Mouse (Mus musculus): ENCODE data around the gene Ier2. TPM values are rescaled to one million over a fixed set of nuclear protein-coding genes. Genes with fewer than 3 reads are reported as not detected.

Ier2 gene
- polyA plus RNA-seq, 1 experiment from 2014 or later = 45.9 TPM

DNA sequence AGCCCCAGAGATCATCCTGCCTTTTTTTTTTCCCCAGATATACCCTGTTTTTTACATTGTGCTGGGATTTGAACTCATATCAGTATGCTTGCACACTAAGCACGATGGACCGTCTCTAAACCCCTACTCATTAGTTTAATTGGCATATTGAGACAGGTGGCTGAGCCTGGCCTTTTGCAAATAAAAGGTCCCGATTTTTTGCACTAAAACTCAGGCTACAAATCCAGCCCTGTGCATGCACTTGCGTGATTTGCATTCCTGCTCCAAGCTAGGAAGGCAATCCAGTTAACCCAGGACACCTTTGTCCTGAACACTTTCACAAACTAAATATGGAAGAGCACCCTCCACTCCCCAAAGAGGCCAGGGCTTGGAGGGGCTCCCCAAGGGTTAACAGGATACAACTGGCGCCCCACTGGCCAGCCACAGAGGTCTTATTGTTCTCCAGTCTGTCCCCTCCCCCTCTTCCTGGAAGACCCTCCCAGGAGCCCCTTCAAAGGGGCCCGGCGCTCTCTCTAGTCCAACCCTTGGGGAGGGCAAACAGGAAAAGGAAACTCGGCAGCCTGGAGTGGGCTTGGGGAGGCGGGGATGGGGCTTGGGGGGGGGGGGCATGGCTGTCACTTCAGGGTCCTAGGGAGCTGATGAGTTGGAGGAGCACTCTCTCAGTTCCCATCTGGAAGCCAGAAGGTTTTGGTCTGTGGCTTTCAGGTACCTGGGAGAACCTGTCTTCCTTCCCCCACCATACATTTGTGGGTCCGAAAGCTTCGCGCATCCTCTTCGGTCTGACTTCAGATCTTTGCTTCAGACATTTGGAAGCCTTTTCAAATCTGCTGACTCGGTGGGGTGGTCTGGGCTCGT is 7.1 kb downstream of the Ier2 start:
- Histone ChIP-seq H3K4me2 (ENCODE audit: low read depth, low read length) (peak overlapping the region; percentile 77), H3K27me3 (replicated peaks; ENCODE audit: control insufficient read depth, insufficient read depth, low read length) (no peaks in the 10 kb centered on the region), H3K27ac (replicated peaks; ENCODE audit: low read depth, low read length) (peak overlapping the region; percentile 97), H3K9me3 (ENCODE audit: control insufficient read depth, low read length) (no peaks in the 10 kb centered on the region), H3K4me1 (ENCODE audit: control insufficient read depth, insufficient read depth, low read length) (peaks cover 45% of the 10 kb centered on the region), H3K4me3 (ENCODE audit: low read depth, low read length) (peak overlapping the region; percentile 39), H3K36me3 (ENCODE audit: control insufficient read depth, insufficient read depth, low read length) (no peaks in the 10 kb centered on the region), H3K9ac (ENCODE audit: low read depth, low read length) (peak overlapping the region; percentile 72)
- under 1% methylated on average over 14 of the region's 15 CpGs for WGBS
- peak; percentile 93 for DNase-seq (ENCODE audit: low spot score)
- ATAC-seq (ENCODE audit: low read depth) = peak; percentile 60

DNA sequence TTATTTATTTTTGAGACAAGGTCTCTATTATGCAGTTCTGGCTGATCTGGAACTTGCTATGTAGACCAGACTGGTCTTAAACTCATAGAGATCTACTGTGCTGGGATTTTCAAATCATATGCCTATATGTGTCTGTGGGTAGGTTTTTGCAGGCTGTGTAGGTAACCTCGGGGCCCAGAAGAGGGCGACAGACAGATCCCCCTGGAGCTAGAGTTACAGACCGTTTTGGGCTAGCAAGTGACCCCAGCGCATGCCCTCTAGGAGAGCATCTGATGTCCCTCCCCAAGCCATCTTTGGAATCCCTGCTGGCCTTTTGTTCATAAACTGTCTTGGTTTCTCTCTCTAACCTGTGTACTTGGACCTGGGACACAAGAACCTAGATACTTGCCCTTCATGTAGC is 8.1 kb downstream of the Ier2 start:
- ATAC-seq (ENCODE audit: low read depth) = no peak
- H3K27ac ChIP-seq (replicated peaks; ENCODE audit: low read depth, low read length) = peak overlapping the region; percentile 97
- H3K4me2 ChIP-seq (ENCODE audit: low read depth, low read length) = peak overlapping the region; percentile 77; the same call in 1 of the 2 replicates
- H3K9me3 ChIP-seq (ENCODE audit: control insufficient read depth, low read length) = no peaks in the 10 kb centered on the region
- no peak overlapping the region for H3K4me3 ChIP-seq (ENCODE audit: low read depth, low read length)
- DNase-seq (ENCODE audit: low spot score) = no peak
- H3K36me3 ChIP-seq (ENCODE audit: control insufficient read depth, insufficient read depth, low read length) = no peaks in the 10 kb centered on the region
- no peak overlapping the region for H3K9ac ChIP-seq (ENCODE audit: low read depth, low read length)
- 25% methylated on average over 4 of the region's 4 CpGs for WGBS
- H3K27me3 ChIP-seq (replicated peaks; ENCODE audit: control insufficient read depth, insufficient read depth, low read length) = no peaks in the 10 kb centered on the region
- peaks cover 35% of the 10 kb centered on the region for H3K4me1 ChIP-seq (ENCODE audit: control insufficient read depth, insufficient read depth, low read length)

DNA sequence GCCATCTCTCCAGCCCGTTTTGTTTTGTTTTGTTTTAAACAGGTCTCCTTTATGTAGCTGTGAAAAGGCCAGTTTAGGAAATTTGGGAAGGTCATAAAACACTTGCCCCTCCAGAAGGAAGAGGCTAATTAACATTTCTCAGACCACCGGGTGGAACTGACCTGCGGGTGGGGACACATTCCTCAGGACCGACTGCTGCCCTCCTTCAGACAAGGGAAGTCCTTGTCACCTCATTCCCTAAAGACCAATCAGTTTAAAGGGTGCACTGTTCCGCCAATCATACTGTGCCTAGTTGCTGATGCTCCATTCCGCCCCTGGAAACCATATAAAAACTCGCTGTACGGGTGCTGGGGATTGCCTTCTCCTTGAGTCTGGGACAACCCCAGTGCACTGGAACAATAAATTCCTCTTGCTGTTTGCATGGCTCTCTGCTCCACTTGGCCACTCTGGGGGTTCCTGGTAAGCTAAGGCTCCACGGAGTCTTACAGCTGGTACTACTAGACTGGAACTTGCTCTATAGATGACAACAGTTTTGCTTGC is 9.5 kb downstream of the Ier2 start:
- 49% methylated on average over 9 of the region's 9 CpGs for whole genome bisulfite sequencing
- no peaks in the 10 kb centered on the region for H3K27me3 ChIP-seq (replicated peaks; ENCODE audit: control insufficient read depth, insufficient read depth, low read length)
- H3K4me3 ChIP-seq (ENCODE audit: low read depth, low read length) = no peak overlapping the region

DNA sequence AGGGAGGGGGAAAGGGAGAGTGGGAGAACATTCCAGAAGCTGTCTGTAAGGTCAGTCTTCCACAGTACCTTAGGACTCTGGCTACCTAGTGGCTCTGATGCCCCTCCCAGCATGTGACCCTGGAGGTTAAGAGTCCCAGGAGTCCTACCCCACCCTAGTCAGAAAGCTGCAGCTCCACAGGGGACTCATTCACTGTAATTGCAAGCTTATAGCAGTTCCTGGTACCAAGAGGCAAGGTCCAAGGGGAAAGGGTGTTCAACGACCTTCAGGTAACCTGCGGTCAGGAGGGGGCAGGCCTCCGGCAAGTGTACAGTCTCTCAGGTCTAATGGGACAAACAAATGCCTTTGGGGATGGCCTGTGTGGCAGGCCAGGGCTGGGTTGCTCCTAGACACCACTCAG is 12.4 kb downstream of the Ier2 start:
- DNase-seq (ENCODE audit: low spot score) (no peak), ATAC-seq (ENCODE audit: low read depth) (no peak)
- WGBS = 44% methylated on average over 3 of the region's 3 CpGs
- H3K4me1 ChIP-seq (ENCODE audit: control insufficient read depth, insufficient read depth, low read length) = peaks cover 14% of the 10 kb centered on the region
- H3K4me2 ChIP-seq (ENCODE audit: low read depth, low read length) = no peak overlapping the region
- no peak overlapping the region; the same call in 1 of the 2 replicates for H3K27ac ChIP-seq (replicated peaks; ENCODE audit: low read depth, low read length)
- H3K4me3 ChIP-seq (ENCODE audit: low read depth, low read length) = no peak overlapping the region
- H3K9me3 ChIP-seq (ENCODE audit: control insufficient read depth, low read length) = no peaks in the 10 kb centered on the region
- no peak overlapping the region for H3K9ac ChIP-seq (ENCODE audit: low read depth, low read length)
- no peaks in the 10 kb centered on the region for H3K27me3 ChIP-seq (replicated peaks; ENCODE audit: control insufficient read depth, insufficient read depth, low read length)
- no peaks in the 10 kb centered on the region for H3K36me3 ChIP-seq (ENCODE audit: control insufficient read depth, insufficient read depth, low read length)

More for the DNA sequence above, 9.5 kb downstream of the Ier2 start:
- H3K4me1 ChIP-seq (ENCODE audit: control insufficient read depth, insufficient read depth, low read length) = peaks cover 34% of the 10 kb centered on the region
- DNase-seq (ENCODE audit: low spot score) (no peak), ATAC-seq (ENCODE audit: low read depth) (no peak)
- H3K36me3 ChIP-seq (ENCODE audit: control insufficient read depth, insufficient read depth, low read length) = no peaks in the 10 kb centered on the region
- no peaks in the 10 kb centered on the region for H3K9me3 ChIP-seq (ENCODE audit: control insufficient read depth, low read length)
- H3K27ac ChIP-seq (replicated peaks; ENCODE audit: low read depth, low read length) = no peak overlapping the region
- no peak overlapping the region for H3K9ac ChIP-seq (ENCODE audit: low read depth, low read length)
- H3K4me2 ChIP-seq (ENCODE audit: low read depth, low read length) = no peak overlapping the region

- WGBS = 4% methylated on average over 14 of the region's 14 CpGs
- Histone ChIP-seq H3K36me3 (ENCODE audit: control insufficient read depth, insufficient read depth, low read length) (no peaks in the 10 kb centered on the region), H3K9me3 (ENCODE audit: control insufficient read depth, low read length) (no peaks in the 10 kb centered on the region), H3K27me3 (replicated peaks; ENCODE audit: control insufficient read depth, insufficient read depth, low read length) (no peaks in the 10 kb centered on the region), H3K27ac (replicated peaks; ENCODE audit: low read depth, low read length) (no peak overlapping the region), H3K9ac (ENCODE audit: low read depth, low read length) (no peak overlapping the region), H3K4me1 (ENCODE audit: control insufficient read depth, insufficient read depth, low read length) (peaks cover 7% of the 10 kb centered on the region), H3K4me2 (ENCODE audit: low read depth, low read length) (peak overlapping the region; percentile 35), H3K4me3 (ENCODE audit: low read depth, low read length) (0 out of 2 replicates have a peak overlapping the region, but pooled peaks have one; percentile 1)
- ATAC-seq (ENCODE audit: low read depth) (peak; percentile 41), DNase-seq (ENCODE audit: low spot score) (peak; percentile 58)
Measured at GRCm38 (mm10) chr8:84647461-84647901, 15.2 kb downstream of the Ier2 start.

DNA sequence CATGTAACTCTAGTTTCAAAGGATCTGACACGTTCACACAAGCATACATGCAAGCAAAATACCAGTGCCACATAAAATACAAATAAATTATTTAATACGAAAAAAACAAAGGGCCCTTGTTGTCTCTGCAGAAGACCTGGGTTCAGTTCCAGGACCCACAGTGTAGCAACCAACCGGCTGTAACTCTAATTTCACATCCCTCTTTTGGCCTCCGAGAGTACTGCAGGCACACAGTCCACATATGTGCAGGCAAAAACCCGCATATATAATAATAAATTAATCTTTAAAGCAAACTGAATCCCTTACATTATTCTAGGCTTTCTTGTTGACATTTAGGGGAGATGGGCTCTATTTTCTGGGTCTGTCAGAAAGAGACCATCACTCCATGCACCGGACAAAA is 15.9 kb downstream of the Ier2 start:
- no peaks in the 10 kb centered on the region for H3K9me3 ChIP-seq (ENCODE audit: control insufficient read depth, low read length)
- peak overlapping the region; percentile 35; the same call in 1 of the 2 replicates for H3K4me2 ChIP-seq (ENCODE audit: low read depth, low read length)
- no peak overlapping the region for H3K9ac ChIP-seq (ENCODE audit: low read depth, low read length)
- ATAC-seq (ENCODE audit: low read depth) (no peak), DNase-seq (ENCODE audit: low spot score) (no peak)
- no peaks in the 10 kb centered on the region for H3K27me3 ChIP-seq (replicated peaks; ENCODE audit: control insufficient read depth, insufficient read depth, low read length)
- 45% methylated on average over 6 of the region's 6 CpGs for WGBS
- H3K4me1 ChIP-seq (ENCODE audit: control insufficient read depth, insufficient read depth, low read length) = peaks cover 7% of the 10 kb centered on the region
- no peak overlapping the region for H3K27ac ChIP-seq (replicated peaks; ENCODE audit: low read depth, low read length)
- no peak overlapping the region for H3K4me3 ChIP-seq (ENCODE audit: low read depth, low read length)
- no peaks in the 10 kb centered on the region for H3K36me3 ChIP-seq (ENCODE audit: control insufficient read depth, insufficient read depth, low read length)

GRCm38 (mm10) chr8:84643019-84643418 is 19.6 kb downstream of the Ier2 start:
- Histone ChIP-seq H3K4me3 (ENCODE audit: low read depth, low read length) (no peak overlapping the region), H3K27me3 (replicated peaks; ENCODE audit: control insufficient read depth, insufficient read depth, low read length) (no peaks in the 10 kb centered on the region), H3K4me1 (ENCODE audit: control insufficient read depth, insufficient read depth, low read length) (peaks cover 11% of the 10 kb centered on the region), H3K4me2 (ENCODE audit: low read depth, low read length) (no peak overlapping the region), H3K27ac (replicated peaks; ENCODE audit: low read depth, low read length) (no peak overlapping the region), H3K36me3 (ENCODE audit: control insufficient read depth, insufficient read depth, low read length) (no peaks in the 10 kb centered on the region), H3K9me3 (ENCODE audit: control insufficient read depth, low read length) (no peaks in the 10 kb centered on the region), H3K9ac (ENCODE audit: low read depth, low read length) (no peak overlapping the region)
- ATAC-seq (ENCODE audit: low read depth) (no peak), DNase-seq (ENCODE audit: low spot score) (no peak)
- 58% methylated on average over 5 of the region's 5 CpGs for WGBS

DNA sequence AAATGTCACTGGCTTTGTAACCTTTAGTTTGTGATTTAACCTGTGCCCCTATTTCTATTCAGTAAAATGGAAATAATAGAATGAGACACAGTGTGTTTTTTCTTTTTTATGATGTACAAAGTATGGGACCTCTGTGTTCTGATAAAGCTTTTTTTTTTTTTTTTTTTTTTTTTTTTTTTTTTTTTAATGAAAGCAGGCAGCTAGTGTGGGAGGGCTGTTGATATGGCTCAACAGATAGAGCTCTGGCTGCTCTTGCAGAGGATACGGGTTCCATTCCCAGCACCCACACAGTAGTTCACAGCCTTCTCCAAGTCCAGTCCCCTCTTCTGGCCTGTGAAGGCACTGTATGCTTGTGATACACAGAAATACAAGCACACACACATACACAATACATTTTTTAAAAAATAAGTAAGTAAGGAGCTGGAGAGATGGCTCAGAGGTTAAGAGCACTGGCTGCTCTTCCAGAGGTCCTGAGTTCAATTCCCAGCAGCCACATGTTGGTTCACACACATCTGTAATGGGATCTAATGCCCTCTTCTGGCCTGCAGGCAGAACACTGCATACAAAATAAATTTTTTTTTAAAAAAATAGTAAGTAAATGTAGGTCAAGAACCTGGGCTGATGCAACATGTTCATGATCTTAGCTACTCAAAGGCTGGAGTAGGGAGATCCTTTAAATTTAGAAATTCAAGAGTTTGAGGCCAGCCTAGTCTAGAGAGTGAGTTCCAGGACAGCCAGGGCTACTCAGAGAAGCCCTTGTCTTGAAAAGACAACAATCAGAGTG is 20.9 kb downstream of the Ier2 start:
- Histone ChIP-seq H3K4me2 (ENCODE audit: low read depth, low read length) (no peak overlapping the region), H3K4me1 (ENCODE audit: control insufficient read depth, insufficient read depth, low read length) (0 out of 2 replicates have a peak, but pooled peaks cover 5% of the 10 kb centered on the region), H3K9ac (ENCODE audit: low read depth, low read length) (no peak overlapping the region), H3K9me3 (ENCODE audit: control insufficient read depth, low read length) (no peaks in the 10 kb centered on the region), H3K27ac (replicated peaks; ENCODE audit: low read depth, low read length) (no peak overlapping the region), H3K36me3 (ENCODE audit: control insufficient read depth, insufficient read depth, low read length) (no peaks in the 10 kb centered on the region), H3K4me3 (ENCODE audit: low read depth, low read length) (no peak overlapping the region), H3K27me3 (replicated peaks; ENCODE audit: control insufficient read depth, insufficient read depth, low read length) (no peaks in the 10 kb centered on the region)
- DNase-seq (ENCODE audit: low spot score) (no peak), ATAC-seq (ENCODE audit: low read depth) (no peak)
- 91% methylated on average over 1 of the region's 1 CpGs for WGBS

Measured in embryonic facial prominence, embryonic 14.5 days (tissue).